Mouse (Mus musculus) forelimb bud, embryonic 11.5 days (tissue): ENCODE measurements at regions not wholly inside any gene's neighbourhood (a gene's known extent, or its start where the extent isn't known, plus 50 kb on each side); places are given as distances from the start of the nearest gene placed in this dataset.
A peak's percentile ranks its signal among the peaks of the same experiment; 100 is the strongest.

Experiments
- DNase-seq: peaks from one replicate; pipeline ENCODE4 v3.0.0-alpha.2; 2012; ENCODE audit warnings: low read depth, low spot score

GRCm38 (mm10) chr15:96119240-96119639, 168.1 kb upstream of the Arid2 start:
- no peak for DNase-seq

- no peak for DNase-seq
Observed at GRCm38 (mm10) chr15:96124397-96124796, 162.9 kb upstream of the Arid2 start.

- no peak for DNase-seq
Observed at GRCm38 (mm10) chr15:96129699-96130098, 157.6 kb upstream of the Arid2 start.

GRCm38 (mm10) chr15:96130531-96130930, 156.8 kb upstream of the Arid2 start:
- DNase-seq, result no peak

GRCm38 (mm10) chr15:96131582-96132091, 155.7 kb upstream of the Arid2 start:
- DNase-seq, result no peak

GRCm38 (mm10) chr15:96132636-96133035, 154.7 kb upstream of the Arid2 start:
- DNase-seq, result no peak

- DNase-seq, result no peak
Observed at GRCm38 (mm10) chr15:96135250-96135731, 152.0 kb upstream of the Arid2 start.

- no peak for DNase-seq
Observed at GRCm38 (mm10) chr15:96135816-96136215, 151.5 kb upstream of the Arid2 start.

GRCm38 (mm10) chr15:96137534-96137933, 149.8 kb upstream of the Arid2 start:
- DNase-seq, result no peak

- no peak for DNase-seq
Observed at GRCm38 (mm10) chr15:96137945-96138344, 149.4 kb upstream of the Arid2 start.

GRCm38 (mm10) chr15:96153489-96153888, 133.8 kb upstream of the Arid2 start:
- DNase-seq, result no peak

GRCm38 (mm10) chr15:96158321-96158720, 129.0 kb upstream of the Arid2 start:
- no peak for DNase-seq

GRCm38 (mm10) chr15:96164771-96165431, 122.4 kb upstream of the Arid2 start:
- DNase-seq, result no peak

GRCm38 (mm10) chr15:96167256-96167655, 120.1 kb upstream of the Arid2 start:
- no peak for DNase-seq

GRCm38 (mm10) chr15:96169726-96170467, 117.4 kb upstream of the Arid2 start:
- no peak for DNase-seq

- DNase-seq, result peak; percentile 40
Observed at GRCm38 (mm10) chr15:96170986-96171769, 116.1 kb upstream of the Arid2 start.

- DNase-seq, result no peak
Observed at GRCm38 (mm10) chr15:96177911-96178310, 109.4 kb upstream of the Arid2 start.

- no peak for DNase-seq
Observed at GRCm38 (mm10) chr15:96178374-96179109, 108.8 kb upstream of the Arid2 start.

GRCm38 (mm10) chr15:96179511-96179910, 107.8 kb upstream of the Arid2 start:
- DNase-seq, result no peak

GRCm38 (mm10) chr15:96180036-96180435, 107.3 kb upstream of the Arid2 start:
- no peak for DNase-seq

GRCm38 (mm10) chr15:96180977-96181376, 106.3 kb upstream of the Arid2 start:
- DNase-seq, result no peak
